Mouse (Mus musculus) right cerebral cortex, postnatal 4 days (tissue): ENCODE data around the gene Rrnad1.

ENCODE experiments used
- DNase-seq: peaks from one replicate; pipeline ENCODE4 v3.0.0-alpha.2; 2022

The Rrnad1 gene

DNA sequence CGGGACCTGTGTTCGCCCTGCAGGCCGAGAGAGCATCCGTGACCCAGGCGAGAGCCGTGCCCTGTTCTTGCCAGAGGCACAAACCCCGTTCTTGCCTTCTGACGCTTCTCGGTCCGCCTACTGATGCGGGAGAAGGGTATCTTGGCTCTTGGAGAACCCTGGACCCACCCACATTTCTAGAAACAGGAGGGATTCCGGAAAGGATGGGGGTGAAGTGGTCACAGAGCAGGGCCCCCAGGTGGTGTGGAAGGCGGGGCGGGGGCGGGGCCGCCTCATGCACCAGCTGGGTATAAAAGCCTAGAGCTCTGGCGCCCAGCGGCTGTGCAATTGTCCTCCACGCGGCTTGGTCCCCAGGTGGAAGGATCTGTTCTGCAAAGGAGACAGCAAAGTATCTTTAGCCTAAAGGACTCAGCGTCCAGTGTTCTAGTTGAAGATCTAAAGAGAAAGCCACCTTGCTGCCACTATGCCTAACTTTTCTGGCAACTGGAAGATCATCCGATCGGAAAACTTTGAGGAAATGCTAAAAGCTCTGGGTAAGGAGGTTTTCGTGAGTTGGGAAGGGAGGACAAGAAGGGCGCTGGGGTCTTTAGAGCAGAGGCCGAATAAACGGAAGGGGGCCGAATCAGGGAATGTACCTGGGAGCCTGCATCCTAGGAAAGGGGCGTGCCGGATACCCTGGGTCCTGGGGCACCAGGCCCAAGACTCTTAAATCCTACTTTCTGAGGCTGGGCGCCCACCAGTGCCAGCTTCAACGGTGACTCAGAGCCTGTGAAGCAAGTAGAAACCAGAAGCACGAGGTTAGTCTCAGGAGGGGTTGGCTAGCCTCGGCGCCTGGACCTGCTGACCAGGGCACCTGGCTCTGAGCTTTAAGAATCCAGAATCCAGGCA, 18.1 kb upstream of the Rrnad1 start, which contains the start of gene Crabp2:
TSS of gene Crabp2 (plus strand) at position 289 of the 888 bp plus-strand sequence.
- no peak for DNase-seq

DNA sequence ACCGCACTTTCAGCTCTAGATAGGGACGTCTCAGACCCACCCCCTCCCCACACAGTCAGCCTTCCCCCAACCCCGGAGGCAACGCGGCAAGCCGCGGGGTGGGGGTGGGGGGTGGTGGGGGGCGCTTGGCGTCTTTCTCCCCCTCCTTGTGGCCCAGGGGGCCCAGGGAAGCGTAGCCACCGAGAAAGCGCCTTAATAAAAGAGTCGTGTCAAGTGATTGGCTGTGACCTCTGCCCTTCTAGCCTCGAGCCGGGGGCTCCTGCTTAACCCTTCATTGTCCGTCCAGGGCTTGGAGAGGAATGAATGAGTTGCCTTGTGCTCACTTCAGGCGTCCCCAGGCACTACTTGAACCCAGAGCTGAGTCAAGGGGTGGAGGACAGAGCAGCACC, 17.3 kb upstream of the Rrnad1 start:
- no peak for DNase-seq

DNA sequence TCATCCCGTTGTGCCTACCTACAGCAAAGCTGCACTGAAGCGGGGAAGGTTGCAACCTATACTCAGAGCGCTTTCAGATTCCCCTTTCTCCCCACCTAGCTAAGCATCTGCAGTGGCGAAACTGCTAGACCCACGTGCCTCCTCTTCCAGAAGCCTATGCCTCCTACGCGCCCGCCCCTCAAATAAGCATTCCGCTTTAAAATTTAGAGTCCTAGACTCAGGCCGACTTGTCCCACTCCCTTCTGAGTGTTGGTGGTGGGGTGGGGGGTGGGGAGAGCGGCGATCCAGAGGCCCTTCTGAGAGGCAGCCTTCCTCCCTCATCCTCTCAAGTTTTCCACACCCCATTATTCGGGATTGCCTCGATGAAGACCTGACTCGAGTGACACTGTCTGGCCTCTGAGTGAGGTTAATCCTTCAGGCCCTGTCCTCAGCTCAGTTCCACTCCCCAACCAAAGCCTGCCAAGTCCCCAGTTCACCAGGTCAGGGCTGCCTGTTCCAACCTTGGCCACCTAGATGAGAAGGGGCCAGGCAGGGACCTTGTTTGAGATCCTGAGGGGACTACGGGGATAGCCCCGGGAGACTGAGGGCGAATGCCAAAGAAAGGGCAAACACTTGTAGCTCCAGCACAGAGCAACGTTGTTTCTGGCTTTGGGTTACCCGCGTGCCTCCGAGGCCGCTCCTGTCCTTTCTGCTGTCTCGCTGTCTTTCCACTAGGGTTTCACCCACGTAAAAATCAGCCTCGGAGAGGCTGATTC, 16.7 kb upstream of the Rrnad1 start:
- DNase-seq = no peak

DNA sequence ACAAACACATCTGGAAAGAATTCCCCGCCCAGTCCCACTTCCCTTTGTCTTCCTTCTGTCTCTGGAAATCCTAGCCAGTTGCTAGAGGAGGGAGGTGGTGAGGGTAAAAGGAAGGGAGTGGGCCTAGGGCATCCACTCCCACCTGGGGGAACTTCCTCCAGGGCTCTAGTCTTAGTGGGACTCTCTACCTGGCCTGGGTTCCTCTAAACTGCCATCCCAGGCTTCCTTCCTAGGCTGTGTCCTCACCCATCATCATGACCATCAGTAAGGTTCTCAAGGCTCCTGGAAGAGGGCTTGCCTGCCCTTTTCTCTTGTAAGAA, 16.0 kb upstream of the Rrnad1 start:
- no peak for DNase-seq

DNA sequence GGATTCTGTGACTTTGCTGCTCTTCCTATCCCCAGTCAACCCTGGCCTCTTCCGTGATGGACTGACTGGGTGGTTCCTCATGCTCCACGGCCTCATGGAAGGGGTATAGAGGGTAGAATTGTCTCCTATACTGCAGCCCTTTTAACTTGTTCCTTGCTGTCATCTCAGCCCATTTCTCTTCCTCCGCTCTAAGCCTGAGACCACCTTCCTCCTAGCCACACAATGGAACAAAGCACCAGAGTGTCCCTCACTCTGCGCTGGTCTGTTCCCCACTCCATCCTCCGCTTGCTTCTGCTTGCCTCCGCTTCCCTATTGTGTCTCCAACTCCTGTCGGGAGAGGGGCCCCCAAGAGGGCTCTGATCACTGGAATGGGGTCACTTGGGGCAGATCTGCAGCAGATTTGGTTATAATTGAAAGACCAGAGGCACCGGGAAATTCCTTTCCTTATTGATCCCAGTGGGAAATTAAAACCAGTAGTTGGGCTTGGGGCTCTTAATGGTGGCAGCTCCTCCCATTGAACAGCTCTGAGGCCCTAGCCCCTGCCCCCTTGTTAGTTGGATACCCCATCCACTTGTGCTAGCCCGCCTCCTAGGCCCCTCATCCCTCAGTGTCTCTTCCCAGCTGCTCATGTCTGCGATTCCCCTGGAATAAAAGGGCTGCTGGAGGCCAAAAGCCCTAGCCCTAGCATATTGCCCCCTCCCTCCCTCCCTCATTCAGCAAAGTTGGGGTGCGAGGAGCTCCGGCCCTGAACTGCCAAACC, 15.4 kb upstream of the Rrnad1 start:
- DNase-seq = no peak

DNA sequence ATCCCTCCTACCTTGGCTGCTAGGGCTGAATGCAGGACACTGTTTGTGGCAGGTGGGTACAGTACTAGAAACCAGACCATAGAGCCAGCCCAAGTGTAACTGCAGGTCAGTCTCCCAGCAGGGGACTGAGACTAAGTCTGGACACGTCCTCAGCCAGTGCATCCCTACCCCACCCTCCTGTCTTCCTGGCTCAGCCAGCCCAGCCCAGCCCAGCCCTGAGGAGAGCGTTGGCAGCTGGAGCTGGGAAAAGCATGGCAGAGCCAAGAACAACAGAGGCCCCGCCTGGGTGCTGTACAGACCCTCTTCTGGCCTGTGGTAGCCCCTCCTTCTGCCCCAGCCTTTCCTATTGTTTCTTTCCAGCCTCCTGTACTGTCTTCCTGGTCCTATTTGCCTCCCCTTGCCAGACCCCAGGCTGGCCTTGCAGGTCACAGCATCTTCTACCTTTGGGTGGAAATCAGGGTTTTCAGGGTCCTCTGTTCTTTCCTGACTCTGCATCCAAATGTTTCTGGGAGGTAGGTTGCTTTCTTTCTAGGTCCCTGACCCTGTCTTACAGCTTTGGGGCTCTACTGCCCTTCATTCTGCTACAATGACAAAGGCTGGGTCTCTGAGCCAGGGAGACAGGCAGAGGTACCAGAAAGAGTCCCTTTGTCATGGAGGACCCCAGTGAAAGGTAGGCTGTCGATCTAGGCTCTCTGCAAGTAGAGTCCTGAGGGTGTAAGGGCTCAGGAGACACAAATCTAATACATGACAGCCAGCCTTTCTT, 14.5 kb upstream of the Rrnad1 start:
- DNase-seq = no peak

DNA sequence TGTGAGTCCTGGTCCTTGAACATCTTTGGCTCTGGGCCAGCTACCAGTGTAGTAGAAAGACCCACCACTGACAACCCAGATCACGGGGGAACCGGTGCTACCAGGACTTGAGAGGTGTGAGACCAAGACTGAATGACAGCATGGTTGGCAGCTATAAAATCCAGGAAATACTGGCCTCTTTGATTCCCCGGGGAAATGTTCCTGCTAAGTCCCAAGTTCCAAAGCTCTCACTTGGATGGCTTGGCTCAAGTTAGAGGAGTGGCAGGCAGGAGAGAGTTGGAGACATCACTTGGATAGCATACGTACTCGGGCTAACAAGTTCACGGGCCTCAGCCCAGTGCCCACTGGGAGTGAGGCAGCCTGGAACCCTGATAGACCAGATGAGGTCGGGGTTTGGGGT, 13.1 kb upstream of the Rrnad1 start:
- DNase-seq = no peak

DNA sequence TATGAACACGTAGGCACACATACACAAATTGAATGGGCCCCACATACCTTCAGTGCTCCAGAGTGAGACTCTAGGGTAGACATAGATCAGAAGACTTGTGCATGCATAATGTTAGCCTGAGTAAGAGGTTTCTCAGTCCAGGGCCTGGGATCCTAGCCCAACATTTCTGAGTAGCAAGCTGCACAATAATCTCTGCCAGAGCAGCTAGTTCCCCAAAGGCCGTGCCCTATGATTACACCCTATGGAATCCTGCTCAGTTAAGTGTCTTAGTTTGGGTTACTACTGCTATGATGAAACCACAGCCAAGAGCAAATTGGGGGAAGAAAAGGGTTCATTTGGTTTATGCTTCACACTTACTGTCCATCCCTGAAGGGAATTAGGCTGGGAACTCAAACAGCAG, 12.0 kb upstream of the Rrnad1 start:
- no peak for DNase-seq

DNA sequence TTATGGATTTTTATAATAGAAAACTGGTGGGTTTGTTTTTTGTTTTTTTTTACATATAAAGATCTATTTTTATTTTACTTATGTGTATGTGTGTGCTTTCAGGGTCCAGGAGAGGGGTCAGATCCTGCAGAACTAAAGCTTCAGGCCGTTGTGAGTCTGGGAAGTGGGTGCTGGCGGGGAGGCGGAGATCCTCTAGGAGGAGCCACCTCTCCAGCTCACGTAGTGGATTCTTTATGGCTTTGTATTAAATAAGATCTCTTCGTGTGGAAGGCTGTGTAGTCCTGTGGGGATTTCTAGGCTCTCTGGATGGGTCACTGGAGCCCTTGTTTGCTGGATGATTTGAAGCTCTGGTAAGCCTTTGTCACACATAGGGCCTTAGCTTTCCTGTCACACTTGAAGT, 10.1 kb upstream of the Rrnad1 start:
- DNase-seq = no peak

DNA sequence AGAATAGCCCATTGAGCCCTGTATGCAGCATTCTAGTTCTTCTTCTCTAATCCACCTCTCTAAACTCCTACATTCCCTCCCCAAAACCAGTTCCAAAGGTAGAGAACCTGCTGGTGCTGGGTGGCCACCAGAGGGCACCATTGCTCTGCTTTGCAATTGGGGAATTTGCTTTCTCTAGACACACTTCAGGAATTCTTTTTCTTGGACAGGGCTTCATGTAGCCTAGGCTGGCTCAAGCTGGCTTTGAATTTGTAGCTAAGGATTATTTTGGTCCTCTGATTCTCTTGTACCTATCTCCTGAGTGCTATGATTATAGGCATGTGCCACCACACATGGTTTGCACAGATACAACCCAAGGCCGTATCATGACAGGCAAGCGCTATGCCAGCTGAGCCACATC, 5.3 kb upstream of the Rrnad1 start:
- DNase-seq = peak; percentile 95

DNA sequence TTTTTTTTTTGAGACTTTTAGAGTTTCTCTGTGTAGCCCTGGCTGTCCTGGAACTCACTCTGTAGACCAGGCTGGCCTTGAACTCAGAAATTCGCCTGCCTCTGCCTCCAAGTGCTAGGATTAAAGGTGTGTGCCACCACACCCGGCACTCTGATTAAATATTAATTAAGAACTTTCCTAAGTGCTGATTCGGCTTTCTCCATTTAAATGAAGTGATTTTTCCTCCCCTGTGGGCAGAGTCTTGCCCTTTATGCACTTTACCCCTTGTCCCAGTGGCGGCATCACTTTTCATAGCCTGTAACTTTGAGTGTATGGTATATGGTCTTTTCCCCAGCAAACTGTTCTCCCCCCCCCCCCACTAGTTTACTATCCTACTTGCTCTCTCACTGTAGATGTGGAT, 4.7 kb upstream of the Rrnad1 start:
- DNase-seq = no peak

DNA sequence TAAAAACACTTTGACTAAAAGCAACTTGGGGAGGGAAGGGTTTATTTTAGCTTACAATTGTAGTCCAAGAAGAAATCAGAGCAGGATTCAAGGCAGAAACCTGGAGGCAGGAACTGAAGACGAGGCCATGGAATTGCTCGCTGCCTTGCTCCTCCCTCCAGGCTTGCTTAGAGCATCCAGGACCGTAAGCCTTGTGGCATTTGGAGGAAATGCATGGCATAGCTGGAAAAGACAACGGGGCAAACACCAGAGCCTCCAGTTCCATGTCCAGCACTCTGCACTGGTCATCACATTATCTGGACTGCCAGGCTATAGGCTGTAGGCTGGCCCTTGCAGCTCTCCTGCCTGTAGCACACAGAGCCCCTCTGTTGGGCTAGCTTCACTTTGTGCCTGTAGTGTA, 4.0 kb upstream of the Rrnad1 start:
- no peak for DNase-seq

DNA sequence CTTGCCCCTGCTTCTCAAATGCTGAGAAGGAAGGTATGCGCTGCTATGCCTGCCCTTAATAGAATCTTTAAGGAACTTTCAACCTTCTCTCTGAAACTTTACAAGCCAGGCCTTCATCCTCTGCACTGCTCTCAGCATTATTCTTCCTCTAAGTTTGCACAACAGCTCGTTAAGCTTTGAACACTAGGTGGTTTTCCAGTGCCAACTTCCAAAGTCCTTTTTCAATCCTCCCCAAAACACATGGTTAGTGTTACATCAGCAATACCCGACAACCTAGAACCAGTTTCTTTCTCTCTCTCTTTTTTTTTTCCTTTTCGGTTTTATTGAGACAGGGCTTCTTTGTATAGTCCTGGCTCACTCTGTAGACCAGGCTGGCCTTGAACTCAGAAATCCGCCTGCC, 3.5 kb upstream of the Rrnad1 start:
- no peak for DNase-seq

DNA sequence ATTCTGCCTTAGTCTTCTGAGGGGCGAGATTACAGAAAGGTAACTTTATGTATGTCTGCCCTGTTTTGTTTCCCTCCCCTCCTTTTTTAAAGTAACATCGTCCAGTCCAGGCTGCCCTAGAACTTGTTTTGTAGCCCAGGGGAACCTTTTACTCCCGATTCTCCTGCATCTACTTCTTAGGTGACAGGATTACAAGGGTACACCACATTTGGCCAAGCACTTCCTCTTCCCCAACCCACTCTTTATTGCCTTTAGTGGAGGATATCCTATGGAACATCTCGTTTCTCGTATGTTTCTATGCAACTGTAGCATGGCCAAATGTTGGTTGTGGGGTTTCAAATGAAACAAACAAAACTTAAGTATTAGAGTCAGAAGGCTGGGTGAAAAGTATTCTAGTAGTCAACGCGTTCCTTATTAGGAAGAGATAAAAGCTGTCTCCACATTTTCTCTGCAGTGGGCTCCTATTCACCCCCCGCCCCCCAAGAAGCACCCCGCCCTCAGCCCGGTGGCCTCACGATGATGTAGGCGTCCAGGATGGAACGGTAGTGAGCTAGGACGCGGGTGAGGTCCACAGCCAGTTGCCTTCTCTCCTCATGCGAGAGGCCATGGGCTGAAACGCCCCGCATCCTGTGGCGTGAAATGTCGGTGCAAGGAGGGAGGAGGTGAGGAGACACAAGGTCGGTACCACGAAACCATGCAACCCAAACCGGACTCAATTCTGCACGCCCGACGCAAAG, 1.0 kb downstream of the Rrnad1 start:
- no peak for DNase-seq

DNA sequence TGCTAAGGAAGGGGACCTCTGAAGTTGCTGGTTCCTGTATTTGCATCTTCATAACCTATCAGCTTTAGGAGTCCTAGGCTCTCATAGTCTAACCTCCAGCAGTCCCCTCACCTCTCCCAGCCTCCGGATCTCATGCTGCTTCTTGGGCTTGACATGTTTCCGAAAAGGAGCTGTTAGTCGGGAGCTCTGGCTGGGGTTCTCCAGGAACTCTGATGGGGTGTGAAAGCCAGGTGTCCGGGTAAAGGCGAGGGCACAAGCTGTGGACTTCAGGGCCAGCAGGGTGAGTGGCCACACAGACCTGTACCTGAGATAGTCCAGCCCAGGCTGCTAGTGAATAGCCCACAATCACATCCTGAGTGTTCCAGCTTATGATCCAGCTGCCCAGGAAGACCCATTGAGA, 3.1 kb downstream of the Rrnad1 start:
- DNase-seq = no peak

DNA sequence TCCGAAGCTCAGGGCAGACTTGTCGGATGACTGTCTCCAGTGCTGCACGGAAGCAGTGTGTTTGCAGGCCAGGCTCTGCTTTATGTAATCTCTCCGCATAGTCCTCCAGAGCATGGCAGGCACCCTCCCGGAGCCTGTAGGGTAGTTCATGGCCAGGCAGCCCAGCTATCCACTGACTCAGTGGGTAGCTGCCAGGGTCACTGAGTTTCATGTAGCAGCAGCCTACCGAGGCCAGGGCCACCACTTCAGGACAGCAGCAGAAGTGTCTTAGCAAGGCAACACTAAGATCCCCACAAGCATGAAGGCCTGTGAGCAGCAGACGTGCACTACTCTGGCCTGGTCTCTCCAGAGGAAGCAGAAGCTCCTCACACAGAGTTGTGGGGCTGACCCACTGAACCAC, 5.5 kb downstream of the Rrnad1 start:
- no peak for DNase-seq

DNA sequence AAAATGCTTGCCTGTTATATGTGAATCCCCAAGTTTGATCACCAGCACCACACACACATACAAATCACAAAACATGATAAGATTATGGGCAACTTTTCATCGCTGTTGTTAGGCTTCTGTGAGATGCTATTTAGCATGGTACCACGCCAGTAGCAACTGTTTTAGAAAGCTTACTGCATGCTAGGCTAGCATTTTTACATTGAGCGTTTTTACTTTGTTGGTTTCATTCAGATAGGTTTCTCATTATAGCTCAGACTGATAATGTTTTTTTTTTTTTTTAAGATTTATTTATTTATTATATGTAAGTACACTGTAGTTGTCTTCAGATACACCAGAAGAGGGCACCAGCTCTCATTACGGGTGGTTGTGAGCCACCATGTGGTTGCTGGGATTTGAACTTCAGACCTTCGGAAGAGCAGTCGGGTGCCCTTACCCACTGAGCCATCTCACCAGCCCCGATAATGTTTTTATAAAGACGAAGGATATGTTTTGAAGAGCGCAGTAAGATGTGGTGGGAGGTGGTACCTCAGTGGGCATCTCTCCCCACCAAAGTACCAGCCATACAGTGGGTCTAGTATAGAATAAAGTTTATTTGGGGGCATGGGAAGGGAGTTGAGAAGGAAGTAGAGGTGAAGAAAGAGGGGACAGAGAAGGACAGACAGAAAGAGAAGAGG, 10.1 kb downstream of the Rrnad1 start:
- no peak for DNase-seq

DNA sequence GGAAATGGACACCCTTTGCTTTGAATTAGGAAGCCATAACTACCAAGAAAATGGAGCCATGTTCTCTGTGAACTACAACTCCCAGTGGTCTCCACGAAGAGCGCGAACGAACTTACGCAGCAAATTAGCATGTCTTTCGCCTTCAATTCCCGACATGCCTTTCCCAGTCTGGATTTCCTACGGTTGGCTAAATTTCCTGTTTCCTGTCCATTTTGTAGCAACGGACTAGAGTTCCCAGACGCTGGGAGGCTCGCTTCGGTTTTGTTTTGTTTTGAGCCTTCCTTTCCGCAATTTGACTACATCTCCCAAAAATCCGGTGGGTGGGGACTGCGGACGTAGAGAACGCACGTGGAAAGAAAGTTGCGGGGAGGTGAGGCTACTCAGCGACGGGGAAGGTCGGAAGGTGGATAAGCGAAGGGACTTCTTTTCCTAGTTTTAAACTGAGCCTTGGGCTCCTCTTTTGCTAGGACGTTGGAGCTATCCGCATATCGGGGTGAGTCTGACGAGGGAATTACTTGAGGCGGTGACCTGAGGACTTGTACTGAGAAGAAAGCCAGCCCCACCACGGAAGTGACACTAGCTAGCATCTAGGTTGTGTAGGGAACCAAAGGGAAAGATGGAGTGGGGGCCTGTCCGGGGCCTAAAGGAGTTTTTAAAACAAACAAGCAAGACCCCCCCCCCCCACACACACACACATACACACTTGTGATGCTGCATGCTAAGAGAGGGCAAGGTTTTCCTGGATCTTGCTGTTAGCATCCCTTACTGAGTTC, 11.0 kb downstream of the Rrnad1 start, which contains the start of gene Mrpl24:
TSS of gene Mrpl24 (plus strand) at position 171 of the 773 bp plus-strand sequence.
- DNase-seq = peak; percentile 66

DNA sequence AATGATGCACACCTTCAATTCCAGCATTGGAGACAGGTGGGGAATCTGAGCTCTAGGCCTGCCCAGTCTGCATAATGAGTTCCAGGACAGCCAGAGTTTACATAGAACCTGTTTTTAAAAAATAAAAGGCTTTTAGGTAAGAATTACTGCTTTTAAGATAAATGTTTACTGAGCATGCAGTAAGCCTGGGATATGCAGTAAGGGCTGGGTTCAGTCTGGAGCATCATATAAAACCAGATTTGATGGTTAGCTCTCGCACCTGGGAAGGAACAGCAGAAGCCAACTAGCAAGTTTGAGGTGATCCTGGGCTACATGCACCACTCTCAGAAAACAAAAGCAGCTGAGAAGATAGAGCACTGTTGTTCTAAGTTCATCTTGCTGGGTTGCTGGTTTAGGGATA, 12.0 kb downstream of the Rrnad1 start:
- no peak for DNase-seq

DNA sequence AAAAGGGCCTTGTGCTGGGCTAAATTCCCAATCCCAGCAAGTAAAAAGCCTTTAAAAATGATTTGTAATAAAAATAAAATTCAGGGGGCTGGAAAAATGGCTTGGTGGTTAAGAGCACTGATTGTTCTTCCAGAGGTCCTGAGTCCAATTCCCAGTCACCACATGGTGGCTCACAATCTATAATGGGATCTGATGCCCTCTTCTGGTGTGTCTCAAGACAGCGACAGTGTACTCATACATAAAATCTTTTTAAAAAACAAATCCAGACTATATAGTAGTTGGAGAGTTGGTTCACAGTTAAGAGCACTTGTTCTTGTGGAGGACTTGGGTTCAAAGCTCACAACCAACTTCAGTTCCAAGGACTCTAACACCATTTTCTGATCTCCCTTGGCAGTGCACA, 13.5 kb downstream of the Rrnad1 start:
- no peak for DNase-seq

DNA sequence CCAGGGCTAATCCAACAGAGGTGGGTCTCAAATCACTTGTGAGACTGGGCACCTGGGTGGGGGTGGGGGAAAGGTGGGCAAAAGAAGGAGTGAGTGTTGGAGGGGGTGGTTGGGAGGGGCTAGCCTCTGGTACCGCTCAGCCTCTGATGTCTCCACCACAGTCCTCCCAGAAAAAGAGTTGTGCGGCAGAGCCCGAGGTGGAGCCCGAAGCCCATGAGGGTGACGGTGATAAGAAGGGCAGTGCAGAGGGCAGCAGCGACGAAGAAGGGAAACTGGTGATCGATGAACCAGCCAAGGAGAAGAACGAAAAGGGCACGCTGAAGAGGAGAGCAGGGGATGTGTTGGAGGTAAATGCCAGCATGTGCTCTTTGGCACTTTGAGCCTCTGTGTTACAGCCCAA, 16.6 kb downstream of the Rrnad1 start:
- DNase-seq = no peak
